Mouse (Mus musculus) frontal cortex, adult 2 months (tissue): ENCODE data around the gene Slc1a7. TPM values are rescaled to one million over a fixed set of nuclear protein-coding genes. Genes with fewer than 3 reads are reported as not detected.

Source experiments
- DNase-seq, 2 experiments: peaks; one replicate each; pipeline ENCODE4 v3.0.0; 2022; ENCODE audit warnings: low spot score in 1 of 2; ENCODE audit errors: extremely low spot score in 1 of 2
- polyA plus RNA-seq: library from polyadenylated mRNA; depleted of rRNA; stranded (reverse); fragments of >200 nt; gene quantifications from 2 replicates; pipeline ENCODE4 v1.2.3, GENCODE M21; 2012

Slc1a7 gene
- polyA plus RNA-seq, 1 experiment = 0.10 TPM

- DNase-seq = no peak
Observed at GRCm38 (mm10) chr4:107966416-107967109, 1.6 kb upstream of the Slc1a7 start.

DNA sequence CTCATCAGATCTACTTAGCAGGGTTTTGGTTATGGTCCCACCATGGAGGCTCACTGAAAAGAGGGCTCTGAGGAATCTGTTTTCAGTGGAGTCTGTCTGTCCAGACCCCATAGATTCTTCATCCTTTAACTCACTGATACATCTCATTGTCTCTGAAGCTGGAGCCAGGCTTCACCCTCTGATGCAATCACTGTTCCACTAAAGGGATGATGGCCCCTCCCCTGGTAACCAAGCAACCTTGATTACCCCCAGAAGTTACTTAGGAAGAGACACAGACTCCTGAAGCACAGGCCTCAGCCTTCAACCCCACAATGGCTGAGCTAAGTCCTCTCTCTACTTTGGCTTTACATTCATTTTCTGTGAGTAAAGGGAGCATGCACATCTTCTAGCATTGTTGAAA is 1.6 kb downstream of the Slc1a7 start:
- DNase-seq = no peak

DNA sequence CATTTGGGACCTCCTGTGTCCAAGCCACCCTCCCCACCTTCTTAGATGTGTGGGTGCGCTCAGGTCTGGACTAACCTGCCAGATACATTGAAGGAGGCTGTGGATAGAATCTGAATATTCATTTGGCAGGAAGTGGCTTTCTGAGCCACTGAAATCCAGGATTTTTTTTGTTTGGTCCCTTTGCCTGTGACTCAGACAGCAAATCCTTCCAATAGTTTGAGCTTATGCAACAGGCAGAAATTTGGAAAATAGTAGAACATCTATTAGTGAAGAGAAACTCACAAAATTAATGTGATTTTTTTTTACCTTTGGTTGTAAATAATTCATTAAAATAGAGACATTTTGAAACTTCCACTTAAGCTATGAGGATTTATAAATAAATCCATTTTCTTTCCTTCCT is 3.0 kb downstream of the Slc1a7 start:
- DNase-seq = no peak

DNA sequence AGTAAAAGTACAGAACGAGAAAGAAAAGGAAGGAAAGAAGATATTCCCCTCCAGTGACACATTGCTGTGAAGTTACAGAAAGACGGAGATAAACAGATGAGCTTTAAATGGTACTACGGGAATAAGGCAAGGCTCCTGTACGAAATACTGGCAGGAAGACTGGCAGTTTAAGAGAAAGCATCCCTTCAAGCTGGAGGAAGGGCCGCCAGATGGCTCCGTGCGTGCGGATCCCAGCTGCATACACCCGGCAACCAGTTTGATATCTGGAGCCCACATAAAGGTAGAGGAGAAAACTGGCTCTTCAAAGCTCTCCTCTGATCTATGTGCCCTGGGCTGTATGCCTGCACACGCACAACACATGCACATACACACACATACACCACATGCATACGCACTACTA is 6.4 kb downstream of the Slc1a7 start:
- no peak for DNase-seq

DNA sequence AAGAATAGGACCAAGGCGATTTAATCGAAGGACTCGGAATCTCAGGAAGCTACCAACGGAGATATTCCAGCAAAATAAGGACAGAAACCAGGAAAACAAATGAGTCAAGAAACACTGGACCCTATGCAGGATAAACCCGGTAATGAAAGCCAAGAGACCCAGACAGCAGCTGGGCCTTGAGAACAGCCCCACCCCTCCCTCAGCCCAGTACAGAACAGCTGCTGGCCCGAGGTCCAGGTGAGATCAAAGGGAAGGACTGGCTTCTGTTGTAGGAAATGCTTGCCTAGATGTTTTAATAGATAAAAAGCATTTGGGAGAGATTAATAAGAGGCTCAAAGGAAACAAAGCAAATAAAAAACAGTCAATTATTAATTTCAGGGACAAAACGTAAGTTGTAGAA is 6.9 kb downstream of the Slc1a7 start:
- no peak for DNase-seq

DNA sequence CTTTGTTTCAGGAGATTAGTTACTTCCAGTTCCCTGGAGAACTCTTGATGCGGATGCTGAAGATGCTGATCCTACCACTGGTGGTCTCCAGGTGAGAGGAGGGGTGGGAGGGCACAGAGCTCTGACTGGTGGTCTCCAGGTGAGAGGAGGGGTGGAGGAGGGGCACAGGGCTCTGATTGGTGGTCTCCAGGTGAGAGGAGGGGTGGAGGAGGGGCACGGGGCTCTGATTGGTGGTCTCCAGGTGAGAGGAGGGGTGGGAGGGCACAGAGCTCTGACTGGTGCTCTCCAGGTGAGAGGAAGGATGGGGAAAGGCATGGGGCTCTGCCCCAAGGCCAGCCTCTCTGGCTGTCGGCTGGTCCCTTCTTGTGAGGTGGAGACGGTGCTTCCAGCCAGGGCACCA is 9.5 kb downstream of the Slc1a7 start:
- DNase-seq = no peak

DNA sequence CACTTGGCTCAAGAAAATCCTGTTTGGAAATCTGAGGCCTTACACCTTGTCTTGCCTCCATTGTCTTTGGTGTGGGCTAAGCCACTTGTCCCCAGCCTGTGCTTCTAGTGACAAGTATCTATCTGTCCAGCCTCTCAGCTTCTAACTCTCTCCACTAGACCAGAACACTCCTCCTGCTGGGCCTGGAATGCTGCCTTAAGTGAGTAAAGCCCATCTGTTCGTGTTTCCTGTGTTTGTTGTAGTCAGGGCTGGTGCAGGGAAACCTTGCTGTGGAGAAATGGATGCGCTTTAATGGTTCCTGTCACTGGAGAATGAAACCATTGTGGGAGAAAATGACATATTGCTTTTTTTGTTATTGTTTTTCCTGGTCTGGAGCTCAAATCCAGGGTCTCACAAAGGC is 11.4 kb downstream of the Slc1a7 start:
- DNase-seq = peak in 1 of 2 experiments; percentile 32

DNA sequence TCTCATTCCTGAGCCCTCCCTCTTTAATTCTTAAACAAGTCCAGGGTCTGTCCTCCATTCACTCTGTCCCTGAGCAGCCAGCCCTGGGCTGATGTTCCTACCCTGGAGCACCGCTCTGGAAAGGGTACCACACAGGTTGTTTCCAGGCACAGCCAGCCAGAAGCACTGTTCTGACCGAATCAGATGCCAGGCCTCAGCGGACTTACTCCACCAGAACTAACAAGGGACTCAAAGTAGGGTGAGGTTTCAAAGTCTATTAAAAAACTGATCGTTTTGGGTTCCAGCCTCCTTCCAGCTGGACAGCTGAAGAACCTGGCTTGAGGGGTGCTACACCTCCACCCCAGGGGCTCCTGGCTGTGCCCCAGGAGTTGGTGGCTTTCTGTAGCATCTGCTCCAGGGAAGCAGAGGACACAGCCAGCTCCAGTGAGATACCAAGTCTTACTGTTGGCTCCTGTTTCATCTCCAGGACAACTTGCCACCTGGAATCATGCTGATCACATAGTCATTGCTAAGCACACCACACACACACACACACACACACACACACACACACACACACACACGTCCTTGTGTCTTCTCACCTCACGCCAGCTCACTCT is 12.0 kb downstream of the Slc1a7 start:
- no peak for DNase-seq

DNA sequence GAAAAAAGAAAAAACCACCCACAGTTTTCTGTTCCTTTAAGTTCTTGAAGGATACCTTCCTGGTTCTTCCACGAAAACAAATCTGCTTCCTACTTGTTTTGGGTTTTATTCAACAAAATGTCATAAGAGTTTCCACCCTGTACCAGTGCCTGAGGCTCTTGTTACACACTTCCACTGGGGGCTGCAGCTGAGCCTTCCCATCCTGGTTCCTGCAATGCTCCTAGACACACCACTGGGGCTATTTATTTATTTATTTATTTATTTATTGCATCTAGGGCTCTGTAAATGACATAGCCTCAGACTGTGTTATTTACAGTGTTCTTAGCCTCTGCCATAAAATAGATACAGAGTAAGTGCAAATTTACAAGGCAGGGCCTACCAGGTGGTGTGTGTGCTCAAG is 15.6 kb downstream of the Slc1a7 start:
- no peak for DNase-seq

DNA sequence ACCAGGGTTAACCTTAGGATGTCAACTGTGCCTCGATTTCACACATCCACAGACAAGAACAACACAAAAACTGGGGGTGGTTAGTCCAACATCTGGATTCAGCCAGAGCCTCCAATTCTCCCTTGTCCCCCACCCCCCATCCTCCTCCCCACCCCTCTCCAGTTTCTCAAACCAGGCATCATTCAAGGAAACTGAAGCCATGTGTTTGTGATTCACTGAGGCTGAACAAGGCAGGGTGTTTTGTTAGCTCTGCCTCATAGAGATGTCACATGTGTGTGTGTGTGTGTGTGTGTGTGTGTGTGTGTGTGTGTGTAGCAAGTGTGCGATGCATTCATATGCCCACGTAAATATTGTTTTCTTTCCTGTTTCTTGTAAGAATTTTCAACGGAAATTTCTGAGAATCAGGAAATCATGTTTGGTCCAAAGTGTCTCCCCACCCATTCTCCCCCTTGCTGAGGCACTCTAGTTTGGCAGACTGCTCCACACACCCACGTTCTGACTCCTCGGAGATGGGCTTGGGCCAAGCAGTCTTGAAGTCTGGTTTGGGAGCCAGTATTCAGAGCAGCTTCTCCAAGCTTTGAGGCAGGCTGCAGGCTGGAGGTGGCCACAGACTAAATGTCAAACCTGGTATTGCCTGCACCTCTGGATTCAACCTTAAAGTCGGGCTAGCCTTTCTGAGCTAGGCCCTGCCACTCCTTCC is 16.3 kb downstream of the Slc1a7 start:
- peak; percentile 77 to 91 for DNase-seq

- no peak for DNase-seq
Observed at GRCm38 (mm10) chr4:107985812-107986211, 17.7 kb downstream of the Slc1a7 start.

- no peak for DNase-seq
Observed at GRCm38 (mm10) chr4:107986386-107987168, 18.4 kb downstream of the Slc1a7 start.

- no peak for DNase-seq
Observed at GRCm38 (mm10) chr4:107988931-107989330, 20.8 kb downstream of the Slc1a7 start.

- DNase-seq = no peak
Observed at GRCm38 (mm10) chr4:107990818-107991217, 22.7 kb downstream of the Slc1a7 start.

DNA sequence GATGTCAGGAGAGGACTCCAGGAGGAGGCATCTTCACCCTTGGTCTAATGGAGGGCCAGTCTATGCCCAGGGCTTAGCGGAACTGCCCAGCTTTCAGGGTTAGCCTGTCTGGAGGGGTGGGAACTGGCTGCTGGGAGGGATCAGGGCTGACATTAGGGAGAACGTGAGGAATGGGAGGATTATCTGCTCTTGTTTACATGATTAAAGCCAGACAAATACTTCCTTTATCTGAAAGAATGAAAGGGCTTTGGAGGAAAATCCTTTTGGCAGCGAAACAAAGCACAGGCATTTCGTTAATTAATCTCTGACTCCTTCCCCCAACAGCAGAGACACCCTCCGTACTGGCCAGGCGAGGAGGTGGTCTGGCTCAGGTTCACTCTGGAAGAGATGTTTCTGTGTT is 23.7 kb downstream of the Slc1a7 start:
- no peak for DNase-seq

- DNase-seq = no peak
Observed at GRCm38 (mm10) chr4:107995011-107995410, 26.9 kb downstream of the Slc1a7 start.

GRCm38 (mm10) chr4:107995727-107996126 is 27.6 kb downstream of the Slc1a7 start:
- no peak for DNase-seq

DNA sequence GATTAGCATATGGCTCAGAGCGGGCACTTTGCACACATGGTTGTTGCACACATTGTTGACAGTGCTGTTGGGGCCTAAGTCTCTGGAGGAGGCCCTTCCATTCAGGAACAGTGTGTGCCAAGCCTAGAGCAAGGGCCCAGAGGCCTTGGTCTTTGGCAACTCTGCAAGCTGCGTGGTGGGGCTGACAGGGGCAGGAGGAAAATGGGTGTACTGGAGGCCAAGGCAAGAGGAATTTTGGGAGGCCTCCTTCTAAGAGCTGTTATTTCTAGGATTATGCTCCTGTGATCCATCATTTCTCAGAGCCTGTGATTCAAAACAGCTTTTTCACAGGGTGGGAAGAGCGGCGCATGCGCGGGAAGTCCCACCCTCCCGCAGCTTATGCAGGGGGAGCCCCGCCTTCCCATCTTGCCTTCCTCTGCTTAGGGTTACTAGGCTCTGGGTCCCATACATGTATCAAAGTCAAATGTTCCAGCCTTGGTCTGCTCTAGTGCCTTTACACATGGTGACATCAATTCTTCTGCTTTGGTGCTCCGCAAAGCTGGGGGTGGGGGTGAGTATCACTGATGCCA is 28.4 kb downstream of the Slc1a7 start:
- DNase-seq = no peak

- DNase-seq = no peak
Observed at GRCm38 (mm10) chr4:107998641-107999332, 30.7 kb downstream of the Slc1a7 start.

- no peak for DNase-seq
Observed at GRCm38 (mm10) chr4:107999380-107999779, 31.2 kb downstream of the Slc1a7 start.
